Comparison of ENCODE assay signal across 9 mouse cellular contexts in the genomic region with DNA sequence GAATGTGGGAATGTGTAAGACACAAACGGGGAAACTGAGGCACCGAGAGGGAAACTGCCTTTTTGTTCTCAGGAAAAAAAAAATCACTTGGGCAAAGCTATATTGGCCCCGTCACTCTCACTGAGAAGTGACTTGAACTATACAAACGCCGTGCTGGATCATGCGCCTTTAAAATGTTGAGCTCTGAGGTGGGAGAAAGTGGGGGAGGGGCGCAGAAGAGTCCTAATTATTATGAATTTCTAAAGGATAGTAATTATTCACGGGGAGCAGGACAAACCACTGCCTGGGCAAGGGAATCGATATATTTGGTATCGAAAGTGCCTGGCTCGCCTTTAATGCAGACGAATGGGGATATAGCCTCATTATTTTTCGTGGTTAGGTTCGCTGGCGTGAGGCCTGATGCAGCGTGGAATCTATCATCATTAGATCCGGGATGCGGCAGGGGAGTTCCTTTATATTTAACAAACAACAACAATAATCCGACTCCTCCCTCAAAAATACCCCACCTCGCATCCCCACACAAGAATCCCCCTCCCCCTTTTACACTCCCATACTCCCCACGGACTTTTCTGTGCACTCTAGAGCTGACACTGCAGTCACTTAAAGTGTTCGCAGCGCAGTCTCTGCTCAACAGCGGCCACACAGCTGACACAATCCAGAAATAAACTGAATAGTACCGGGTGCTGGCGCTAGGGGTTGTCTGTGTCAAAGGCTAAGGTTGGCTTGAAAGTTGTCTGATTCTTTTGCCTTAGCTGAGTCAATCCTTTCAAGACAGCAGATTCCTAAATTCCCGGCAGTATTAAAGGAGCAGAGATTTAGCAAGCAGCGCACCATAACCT. TPM values are rescaled to one million over a fixed set of nuclear protein-coding genes. Genes with fewer than 3 reads are reported as not detected.
DNase-seq lines count a peak whose midpoint lies in the region; ATAC-seq and TF ChIP-seq lines count a peak whose summit lies in the region.
"Had no signal": no experiment of that assay in that cellular context is flagged by ENCODE, and none has a peak within 500 bp of the region (broad histone marks: within the 10 kb centered on the region; RNA-seq: fewer than 3 reads in every experiment).

No protein-coding gene starts in this region.

- no peak overlapping the region for H3K27ac ChIP-seq in intestine, embryonic 14.5 days (ENCODE audit: low read depth)
- no peak overlapping the region for H3K27ac ChIP-seq in intestine, embryonic 16.5 days (ENCODE audit: low read length)
- H3K27ac ChIP-seq in embryonic facial prominence, embryonic 14.5 days (replicated peaks; ENCODE audit: low read depth, low read length), result no peak overlapping the region
- H3K27ac ChIP-seq in kidney, postnatal 0 days, result no peak overlapping the region
- H3K27ac ChIP-seq in olfactory bulb, adult 2 months (ENCODE audit: insufficient read depth, low read depth, low read length), result no peak overlapping the region

- no peaks in the 10 kb centered on the region for H3K4me1 ChIP-seq in intestine, embryonic 14.5 days (replicated peaks; ENCODE audit: control insufficient read depth, insufficient read depth, low read length)
- H3K4me1 ChIP-seq in intestine, embryonic 16.5 days (ENCODE audit: control insufficient read depth, insufficient read depth, low read length), result no peaks in the 10 kb centered on the region
- H3K4me1 ChIP-seq in embryonic facial prominence, embryonic 14.5 days (ENCODE audit: control insufficient read depth, insufficient read depth, low read length), result peaks cover 4% of the 10 kb centered on the region; the same call in 1 of the 2 replicates
- H3K4me1 ChIP-seq in kidney, postnatal 0 days (replicated peaks; ENCODE audit: insufficient read depth, low read length), result no peaks in the 10 kb centered on the region
- H3K4me1 ChIP-seq in olfactory bulb, adult 2 months (ENCODE audit: control insufficient read depth, insufficient read depth, low read length), result peaks cover 10% of the 10 kb centered on the region

- 4% methylated on average over 28 of the region's 28 CpGs for WGBS in intestine, embryonic 14.5 days
- 6% methylated on average over 28 of the region's 28 CpGs for WGBS in intestine, embryonic 16.5 days
- WGBS in embryonic facial prominence, embryonic 14.5 days, result 4% methylated on average over 28 of the region's 28 CpGs
- WGBS in kidney, postnatal 0 days, result 4% methylated on average over 28 of the region's 28 CpGs
- 10% methylated on average over 28 of the region's 28 CpGs for WGBS in olfactory bulb, adult 2 months

- no peak overlapping the region for H3K9ac ChIP-seq in intestine, embryonic 14.5 days (ENCODE audit: low read length)
- H3K9ac ChIP-seq in intestine, embryonic 16.5 days (ENCODE audit: low read depth, low read length), result no peak overlapping the region
- H3K9ac ChIP-seq in embryonic facial prominence, embryonic 14.5 days (ENCODE audit: low read depth, low read length), result no peak overlapping the region
- H3K9ac ChIP-seq in kidney, postnatal 0 days (ENCODE audit: low read depth, low read length), result no peak overlapping the region

- DNase-seq in intestine, embryonic 14.5 days (ENCODE audit: low spot score), result no peak
- DNase-seq in adipocyte (ENCODE audit: low spot score), result peak; percentile 14
- peak; percentile 46 for DNase-seq in embryonic facial prominence, embryonic 14.5 days (ENCODE audit: low spot score)
- peak; percentile 27 for DNase-seq in kidney, postnatal 0 days (ENCODE audit: low spot score)
- no peak for DNase-seq in gastrocnemius, postnatal 25 days

- no peak for ATAC-seq in intestine, embryonic 14.5 days (replicated peaks; ENCODE audit: low FRiP score, low TSS enrichment, low read depth)
- no peak for ATAC-seq in intestine, embryonic 16.5 days
- ATAC-seq in embryonic facial prominence, embryonic 14.5 days (ENCODE audit: low read depth), result no peak
- ATAC-seq in kidney, postnatal 0 days (replicated peaks; ENCODE audit: low FRiP score, low read depth), result 0 out of 2 replicates have a peak, but pooled peaks have one; percentile 17
- no peak for ATAC-seq in monocyte, adult 5-6 weeks (replicated peaks; ENCODE audit: insufficient number of reproducible peaks, low FRiP score, low TSS enrichment, poor library complexity, severe bottlenecking)

- H3K36me3 ChIP-seq in intestine, embryonic 14.5 days (ENCODE audit: control insufficient read depth, insufficient read depth, low read length), result no peaks in the 10 kb centered on the region
- H3K36me3 ChIP-seq in intestine, embryonic 16.5 days (ENCODE audit: control insufficient read depth, insufficient read depth, low read length), result no peaks in the 10 kb centered on the region
- no peaks in the 10 kb centered on the region for H3K36me3 ChIP-seq in embryonic facial prominence, embryonic 14.5 days (ENCODE audit: control insufficient read depth, insufficient read depth, low read length)
- H3K36me3 ChIP-seq in kidney, postnatal 0 days (ENCODE audit: insufficient read depth, low read length), result no peaks in the 10 kb centered on the region

- TF ChIP-seq POLR2A in olfactory bulb, adult 2 months (IDR thresholded peaks at IDR 0.05; ENCODE audit: insufficient read depth, low read depth, low read length), result no peak

- H3K9me3 ChIP-seq in intestine, embryonic 14.5 days (ENCODE audit: control insufficient read depth, low read length), result no peaks in the 10 kb centered on the region
- no peaks in the 10 kb centered on the region for H3K9me3 ChIP-seq in intestine, embryonic 16.5 days (ENCODE audit: control insufficient read depth, low read length)
- H3K9me3 ChIP-seq in embryonic facial prominence, embryonic 14.5 days (ENCODE audit: control insufficient read depth, low read length), result no peaks in the 10 kb centered on the region
- no peaks in the 10 kb centered on the region for H3K9me3 ChIP-seq in kidney, postnatal 0 days (replicated peaks; ENCODE audit: low read length)

- TF ChIP-seq CTCF in kidney, postnatal 0 days (IDR thresholded peaks at IDR 0.05; ENCODE audit: low read depth), result peak; percentile 55
- 0 out of 2 replicates have a peak, but pooled peaks have one; percentile 14 for TF ChIP-seq CTCF in olfactory bulb, adult 2 months (IDR thresholded peaks at IDR 0.05; ENCODE audit: insufficient read depth, low read depth, low read length)

- 0 out of 2 replicates have a peak overlapping the region, but pooled peaks have one; percentile 8 for H3K4me2 ChIP-seq in intestine, embryonic 14.5 days (ENCODE audit: low read length)
- no peak overlapping the region for H3K4me2 ChIP-seq in intestine, embryonic 16.5 days (ENCODE audit: low read depth, low read length)
- H3K4me2 ChIP-seq in embryonic facial prominence, embryonic 14.5 days (ENCODE audit: low read depth, low read length), result peak overlapping the region; percentile 38; the same call in 1 of the 2 replicates
- no peak overlapping the region for H3K4me2 ChIP-seq in kidney, postnatal 0 days (ENCODE audit: low read length)

- H3K4me3 ChIP-seq in intestine, embryonic 14.5 days (ENCODE audit: low read depth, low read length), result no peak overlapping the region
- no peak overlapping the region for H3K4me3 ChIP-seq in intestine, embryonic 16.5 days (ENCODE audit: low read length)
- peak overlapping the region; percentile 15 for H3K4me3 ChIP-seq in embryonic facial prominence, embryonic 14.5 days (ENCODE audit: low read depth, low read length)
- H3K4me3 ChIP-seq in kidney, postnatal 0 days (replicated peaks; ENCODE audit: low read depth, low read length), result no peak overlapping the region
- peak overlapping the region; percentile 29 for H3K4me3 ChIP-seq in olfactory bulb, adult 2 months (ENCODE audit: insufficient read depth, low read depth, low read length)

- H3K27me3 ChIP-seq in intestine, embryonic 14.5 days (replicated peaks; ENCODE audit: control insufficient read depth, insufficient read depth, low read length), result peaks cover 62% of the 10 kb centered on the region
- peaks cover 43% of the 10 kb centered on the region for H3K27me3 ChIP-seq in intestine, embryonic 16.5 days (replicated peaks; ENCODE audit: control insufficient read depth, insufficient read depth, low read length)
- H3K27me3 ChIP-seq in embryonic facial prominence, embryonic 14.5 days (replicated peaks; ENCODE audit: control insufficient read depth, insufficient read depth, low read length), result peaks cover 62% of the 10 kb centered on the region
- H3K27me3 ChIP-seq in kidney, postnatal 0 days (ENCODE audit: insufficient read depth, low read length), result peaks cover 45% of the 10 kb centered on the region

RNA-seq across cellular contexts. Expression of a gene that starts 10.1 kb away (rescaled TPM):
- polyA plus RNA-seq in intestine, embryonic 14.5 days (2014; fragmentation: Nextera tagmentation; extraction: Ambion mirVana), result 0.08 TPM in 1 of 2 replicates, not detected in the other
- 0.11 and 0.34 TPM in 2 replicates for polyA plus RNA-seq in intestine, embryonic 16.5 days (2015; fragmentation: Nextera tagmentation; extraction: Ambion mirVana)
- polyA plus RNA-seq in embryonic facial prominence, embryonic 14.5 days (2014; fragmentation: Nextera tagmentation; extraction: Ambion mirVana), result 3.1 TPM in 2 replicates
- polyA plus RNA-seq in kidney, postnatal 0 days (2015; fragmentation: Nextera tagmentation; extraction: Ambion mirVana), result 0.06 TPM in 1 of 2 replicates, not detected in the other
- not detected in 2 replicates for polyA plus RNA-seq in olfactory bulb, adult 2 months (2012; ENCODE audit: insufficient read depth, insufficient read length, low replicate concordance, missing spikeins)
- total RNA-seq in monocyte, adult 5-6 weeks (2017), result not detected in 3 replicates
- total RNA-seq in gastrocnemius, postnatal 25 days (2021), result not detected
- polyA plus RNA-seq: small intestine, adult 2 months had no signal

Comparison
In these comparisons a context has a peak if more than half of its experiments do, and no peak if none do; other contexts are left out.
1. H3K4me2 ChIP-seq: peak in intestine, embryonic 14.5 days (single experiment) and embryonic facial prominence, embryonic 14.5 days (single experiment); none in intestine, embryonic 16.5 days (single experiment) and kidney, postnatal 0 days (single experiment).
2. DNase-seq: peak in adipocyte (single experiment), embryonic facial prominence, embryonic 14.5 days (single experiment) and kidney, postnatal 0 days (single experiment); none in intestine, embryonic 14.5 days (single experiment) and gastrocnemius, postnatal 25 days (single experiment).
3. H3K4me3 ChIP-seq: peak in embryonic facial prominence, embryonic 14.5 days (single experiment) and olfactory bulb, adult 2 months (single experiment); none in intestine, embryonic 14.5 days (single experiment), intestine, embryonic 16.5 days (single experiment) and kidney, postnatal 0 days (single experiment).